Comparison of ENCODE assay signal across 16 mouse cellular contexts in the genomic region with DNA sequence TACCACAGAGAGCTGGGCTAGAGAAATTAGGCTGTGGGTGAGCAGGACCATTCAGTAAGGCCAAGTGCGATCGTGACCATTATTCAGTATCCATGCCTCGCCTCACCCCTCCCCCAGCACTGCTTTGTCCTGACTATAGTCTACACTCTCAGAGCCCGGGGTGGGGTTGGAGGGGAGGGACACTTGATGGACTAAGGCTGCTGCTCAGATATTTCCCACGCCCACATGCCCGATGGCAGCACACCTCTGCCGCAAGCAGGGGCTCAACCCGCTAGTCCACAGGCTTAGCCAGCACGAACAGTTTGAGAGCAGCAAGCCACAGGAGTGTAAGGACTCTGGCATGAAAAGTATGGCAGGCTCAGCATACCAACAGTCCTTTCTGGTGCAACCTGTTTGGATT. TPM values are rescaled to one million over a fixed set of nuclear protein-coding genes. Genes with fewer than 3 reads are reported as not detected.
DNase-seq lines count a peak whose midpoint lies in the region; ATAC-seq and TF ChIP-seq lines count a peak whose summit lies in the region.
"Had no signal": no experiment of that assay in that cellular context is flagged by ENCODE, and none has a peak within 500 bp of the region (broad histone marks: within the 10 kb centered on the region; RNA-seq: fewer than 3 reads in every experiment).

No protein-coding gene starts in this region.

- no peak overlapping the region for H3K4me2 ChIP-seq in forebrain, postnatal 0 days (ENCODE audit: low read depth)
- no peak overlapping the region for H3K4me2 ChIP-seq in hindbrain, postnatal 0 days (ENCODE audit: low read depth, low read length)
- peak overlapping the region; percentile 15; the same call in 1 of the 2 replicates for H3K4me2 ChIP-seq in midbrain, embryonic 12.5 days (replicated peaks)
- peak overlapping the region; percentile 15; the same call in 1 of the 2 replicates for H3K4me2 ChIP-seq in stomach, embryonic 16.5 days (ENCODE audit: low read depth, low read length)
- H3K4me2 ChIP-seq: heart, embryonic 13.5 days; liver, embryonic 11.5 days had no signal

- no peak for ATAC-seq in forebrain, postnatal 0 days
- 0 out of 2 replicates have a peak, but pooled peaks have one; percentile 21 for ATAC-seq in hindbrain, postnatal 0 days
- ATAC-seq in midbrain, embryonic 12.5 days (ENCODE audit: low FRiP score, low read depth) = peak; percentile 83
- peak; percentile 50; the same call in 1 of the 2 replicates for ATAC-seq in stomach, embryonic 16.5 days (ENCODE audit: insufficient read depth, low FRiP score)
- ATAC-seq: activated CD4-positive, CD25-positive, alpha-beta regulatory T cell, adult 4 months had no signal

- H3K4me1 ChIP-seq in forebrain, embryonic 10.5 days = peaks cover 21% of the 10 kb centered on the region
- no peaks in the 10 kb centered on the region for H3K4me1 ChIP-seq in forebrain, postnatal 0 days (ENCODE audit: insufficient read depth)
- no peaks in the 10 kb centered on the region for H3K4me1 ChIP-seq in hindbrain, postnatal 0 days (ENCODE audit: insufficient read depth, low read length)
- peaks cover 7% of the 10 kb centered on the region; the same call in 1 of the 2 replicates for H3K4me1 ChIP-seq in midbrain, embryonic 12.5 days
- no peaks in the 10 kb centered on the region for H3K4me1 ChIP-seq in stomach, embryonic 16.5 days (ENCODE audit: control insufficient read depth, insufficient read depth, low read length)

- intact Hi-C loops in left cerebral cortex, postnatal 10 days (cut with DNase I) = no loop called here
- intact Hi-C loops in left cerebral cortex, postnatal 25 days (cut with DNase I) = no loop called here

- DNase-seq in forebrain, embryonic 10.5 days (ENCODE audit: extremely low spot score, low spot score) = peak; percentile 36
- no peak for DNase-seq in forebrain, postnatal 0 days
- no peak for DNase-seq in hindbrain, postnatal 0 days (ENCODE audit: low spot score)
- no peak for DNase-seq in layer of hippocampus, adult 18-20 months (ENCODE audit: low spot score in 2 of 2)
- no peak for DNase-seq in left cerebral cortex, postnatal 10 days (ENCODE audit: extremely low spot score in 1 of 2, low spot score in 2 of 2)
- no peak for DNase-seq in left cerebral cortex, postnatal 25 days (ENCODE audit: low spot score in 2 of 2)

- 67% methylated on average over 9 of the region's 9 CpGs for WGBS in forebrain, embryonic 10.5 days
- 47% methylated on average over 9 of the region's 9 CpGs for WGBS in forebrain, postnatal 0 days
- 40% methylated on average over 9 of the region's 9 CpGs for WGBS in hindbrain, postnatal 0 days
- 47% methylated on average over 9 of the region's 9 CpGs for WGBS in midbrain, embryonic 12.5 days
- 60% methylated on average over 9 of the region's 9 CpGs for WGBS in stomach, embryonic 16.5 days

- no peaks in the 10 kb centered on the region for H3K9me3 ChIP-seq in forebrain, embryonic 10.5 days
- H3K9me3 ChIP-seq in forebrain, postnatal 0 days (ENCODE audit: low read length) = no peaks in the 10 kb centered on the region
- no peaks in the 10 kb centered on the region for H3K9me3 ChIP-seq in hindbrain, postnatal 0 days (ENCODE audit: low read length)
- no peaks in the 10 kb centered on the region for H3K9me3 ChIP-seq in midbrain, embryonic 12.5 days
- no peaks in the 10 kb centered on the region for H3K9me3 ChIP-seq in stomach, embryonic 16.5 days (replicated peaks; ENCODE audit: control insufficient read depth, low read length)
- H3K9me3 ChIP-seq: heart, embryonic 13.5 days had no signal

- no peaks in the 10 kb centered on the region for H3K27me3 ChIP-seq in forebrain, embryonic 10.5 days (ENCODE audit: poor library complexity, severe bottlenecking)
- H3K27me3 ChIP-seq in forebrain, postnatal 0 days (ENCODE audit: insufficient read depth, low read length) = no peaks in the 10 kb centered on the region
- no peaks in the 10 kb centered on the region for H3K27me3 ChIP-seq in hindbrain, postnatal 0 days (ENCODE audit: insufficient read depth, low read length)
- H3K27me3 ChIP-seq in midbrain, embryonic 12.5 days = no peaks in the 10 kb centered on the region
- H3K27me3 ChIP-seq in stomach, embryonic 16.5 days (ENCODE audit: control insufficient read depth, insufficient read depth, low read length) = no peaks in the 10 kb centered on the region
- H3K27me3 ChIP-seq: heart, embryonic 13.5 days had no signal

- no peak overlapping the region for H3K9ac ChIP-seq in forebrain, postnatal 0 days
- H3K9ac ChIP-seq in hindbrain, postnatal 0 days (replicated peaks; ENCODE audit: low read length) = no peak overlapping the region
- H3K9ac ChIP-seq in midbrain, embryonic 12.5 days (replicated peaks) = no peak overlapping the region
- H3K9ac ChIP-seq in stomach, embryonic 16.5 days (ENCODE audit: low read length) = no peak overlapping the region
- H3K9ac ChIP-seq: heart, embryonic 13.5 days had no signal

- no peaks in the 10 kb centered on the region for H3K36me3 ChIP-seq in forebrain, embryonic 10.5 days (replicated peaks)
- no peaks in the 10 kb centered on the region for H3K36me3 ChIP-seq in forebrain, postnatal 0 days (ENCODE audit: insufficient read depth)
- H3K36me3 ChIP-seq in hindbrain, postnatal 0 days (ENCODE audit: insufficient read depth, low read length) = no peaks in the 10 kb centered on the region
- H3K36me3 ChIP-seq in midbrain, embryonic 12.5 days = no peaks in the 10 kb centered on the region
- no peaks in the 10 kb centered on the region for H3K36me3 ChIP-seq in stomach, embryonic 16.5 days (ENCODE audit: control insufficient read depth, insufficient read depth, low read length)
- H3K36me3 ChIP-seq: heart, embryonic 13.5 days had no signal

- no peak overlapping the region for H3K4me3 ChIP-seq in forebrain, embryonic 10.5 days
- no peak overlapping the region for H3K4me3 ChIP-seq in forebrain, postnatal 0 days (ENCODE audit: low read depth, low read length)
- H3K4me3 ChIP-seq in hindbrain, postnatal 0 days (ENCODE audit: low read length) = no peak overlapping the region
- no peak overlapping the region for H3K4me3 ChIP-seq in midbrain, embryonic 12.5 days
- H3K4me3 ChIP-seq in stomach, embryonic 16.5 days (replicated peaks; ENCODE audit: low read length) = no peak overlapping the region
- H3K4me3 ChIP-seq: heart, embryonic 13.5 days had no signal

- TF ChIP-seq CTCF in forebrain, postnatal 0 days (IDR thresholded peaks at IDR 0.05; ENCODE audit: low read depth) = no peak
- TF ChIP-seq CTCF in hindbrain, postnatal 0 days (IDR thresholded peaks at IDR 0.05; ENCODE audit: low read depth) = no peak

- peak overlapping the region; percentile 80 for H3K27ac ChIP-seq in forebrain, embryonic 10.5 days
- H3K27ac ChIP-seq in forebrain, postnatal 0 days (ENCODE audit: low read depth, low read length) = no peak overlapping the region
- no peak overlapping the region for H3K27ac ChIP-seq in hindbrain, postnatal 0 days
- peak overlapping the region; percentile 49; the same call in 1 of the 2 replicates for H3K27ac ChIP-seq in midbrain, embryonic 12.5 days (replicated peaks)
- no peak overlapping the region for H3K27ac ChIP-seq in stomach, embryonic 16.5 days (ENCODE audit: low read length)
- H3K27ac ChIP-seq: heart, embryonic 13.5 days had no signal

RNA-seq across cellular contexts. Expression of gene Nr1h5, which starts 6.1 kb away (rescaled TPM):
- 0.07 and 0.11 TPM in 2 replicates for polyA plus RNA-seq in forebrain, embryonic 10.5 days (2016; fragmentation: Nextera tagmentation; extraction: Ambion mirVana)
- total RNA-seq in forebrain, postnatal 0 days (2014; rRNA removed) = 0.52 TPM in 1 of 2 replicates, not detected in the other
- polyA plus RNA-seq in forebrain, postnatal 0 days (2015; fragmentation: Nextera tagmentation; extraction: Ambion mirVana) = 0.05 and 0.17 TPM in 2 replicates
- total RNA-seq in hindbrain, postnatal 0 days (2014; rRNA removed) = not detected in 2 replicates
- polyA plus RNA-seq in hindbrain, postnatal 0 days (2015; fragmentation: Nextera tagmentation; extraction: Ambion mirVana) = not detected in 2 replicates
- polyA plus RNA-seq in midbrain, embryonic 12.5 days (2016; fragmentation: Nextera tagmentation; extraction: Ambion mirVana) = 0.15 TPM in 1 of 2 replicates, not detected in the other
- 0.10 TPM in 2 replicates for polyA plus RNA-seq in stomach, embryonic 16.5 days (2015; fragmentation: Nextera tagmentation; extraction: Ambion mirVana)
- total RNA-seq in layer of hippocampus, adult 18-20 months (2021) = not detected
- not detected for total RNA-seq in left cerebral cortex, postnatal 10 days (2021)
- not detected for total RNA-seq in left cerebral cortex, postnatal 25 days (2021)
- total RNA-seq: ES-E14; left cerebral cortex, adult 18-20 months had no signal
- polyA plus RNA-seq: activated CD4-positive, CD25-positive, alpha-beta regulatory T cell, adult 4 months; cortical plate, adult 2 months; intestine, embryonic 14.5 days; thymus, postnatal 0 days had no signal

RNA-seq across cellular contexts. Expression of gene Sike1, which starts 25.4 kb away (rescaled TPM):
- 68.2 and 78.0 TPM in 2 replicates for polyA plus RNA-seq in forebrain, embryonic 10.5 days (2016; fragmentation: Nextera tagmentation; extraction: Ambion mirVana)
- 25.9 and 29.6 TPM in 2 replicates for total RNA-seq in forebrain, postnatal 0 days (2014; rRNA removed)
- polyA plus RNA-seq in forebrain, postnatal 0 days (2015; fragmentation: Nextera tagmentation; extraction: Ambion mirVana) = 43.0 and 48.2 TPM in 2 replicates
- 25.9 and 30.8 TPM in 2 replicates for total RNA-seq in hindbrain, postnatal 0 days (2014; rRNA removed)
- 43.5 and 45.7 TPM in 2 replicates for polyA plus RNA-seq in hindbrain, postnatal 0 days (2015; fragmentation: Nextera tagmentation; extraction: Ambion mirVana)
- polyA plus RNA-seq in midbrain, embryonic 12.5 days (2016; fragmentation: Nextera tagmentation; extraction: Ambion mirVana) = 80.1 and 86.1 TPM in 2 replicates
- polyA plus RNA-seq in stomach, embryonic 16.5 days (2015; fragmentation: Nextera tagmentation; extraction: Ambion mirVana) = 43.3 and 56.9 TPM in 2 replicates
- total RNA-seq in layer of hippocampus, adult 18-20 months (2021) = 10 to 100 TPM; 64.1 to 65.3 TPM
- total RNA-seq in left cerebral cortex, postnatal 10 days (2021) = 10 to 100 TPM; 83.3 to 85.2 TPM
- 10 to 100 TPM; 73.7 to 74.8 TPM for total RNA-seq in left cerebral cortex, postnatal 25 days (2021)

RNA-seq across cellular contexts. Expression of gene Sycp1, which starts 34.2 kb away (rescaled TPM):
- polyA plus RNA-seq in forebrain, embryonic 10.5 days (2016; fragmentation: Nextera tagmentation; extraction: Ambion mirVana) = not detected in 2 replicates
- not detected in 2 replicates for total RNA-seq in forebrain, postnatal 0 days (2014; rRNA removed)
- polyA plus RNA-seq in forebrain, postnatal 0 days (2015; fragmentation: Nextera tagmentation; extraction: Ambion mirVana) = not detected in 2 replicates
- not detected in 2 replicates for total RNA-seq in hindbrain, postnatal 0 days (2014; rRNA removed)
- 0.08 TPM in 1 of 2 replicates, not detected in the other for polyA plus RNA-seq in hindbrain, postnatal 0 days (2015; fragmentation: Nextera tagmentation; extraction: Ambion mirVana)
- not detected in 2 replicates for polyA plus RNA-seq in midbrain, embryonic 12.5 days (2016; fragmentation: Nextera tagmentation; extraction: Ambion mirVana)
- not detected in 2 replicates for polyA plus RNA-seq in stomach, embryonic 16.5 days (2015; fragmentation: Nextera tagmentation; extraction: Ambion mirVana)
- not detected for total RNA-seq in layer of hippocampus, adult 18-20 months (2021)
- total RNA-seq in left cerebral cortex, postnatal 10 days (2021) = not detected
- not detected for total RNA-seq in left cerebral cortex, postnatal 25 days (2021)
- total RNA-seq: left cerebral cortex, adult 18-20 months had no signal
- polyA plus RNA-seq: cortical plate, adult 2 months; heart, embryonic 13.5 days; intestine, embryonic 14.5 days; thymus, postnatal 0 days had no signal

RNA-seq across cellular contexts. Expression of gene Csde1, which starts 50.2 kb away (rescaled TPM):
- 433 and 473 TPM in 2 replicates for polyA plus RNA-seq in forebrain, embryonic 10.5 days (2016; fragmentation: Nextera tagmentation; extraction: Ambion mirVana)
- 330 and 341 TPM in 2 replicates for total RNA-seq in forebrain, postnatal 0 days (2014; rRNA removed)
- 269 and 315 TPM in 2 replicates for polyA plus RNA-seq in forebrain, postnatal 0 days (2015; fragmentation: Nextera tagmentation; extraction: Ambion mirVana)
- total RNA-seq in hindbrain, postnatal 0 days (2014; rRNA removed) = 215 and 224 TPM in 2 replicates
- 277 TPM in 2 replicates for polyA plus RNA-seq in hindbrain, postnatal 0 days (2015; fragmentation: Nextera tagmentation; extraction: Ambion mirVana)
- 493 and 530 TPM in 2 replicates for polyA plus RNA-seq in midbrain, embryonic 12.5 days (2016; fragmentation: Nextera tagmentation; extraction: Ambion mirVana)
- 312 and 315 TPM in 2 replicates for polyA plus RNA-seq in stomach, embryonic 16.5 days (2015; fragmentation: Nextera tagmentation; extraction: Ambion mirVana)
- total RNA-seq in layer of hippocampus, adult 18-20 months (2021) = 100 to 1,000 TPM; 228 to 240 TPM
- total RNA-seq in left cerebral cortex, postnatal 10 days (2021) = 100 to 1,000 TPM; 289 to 294 TPM
- 100 to 1,000 TPM; 235 to 238 TPM for total RNA-seq in left cerebral cortex, postnatal 25 days (2021)

Comparison
In these comparisons a context has a peak if more than half of its experiments do, and no peak if none do; other contexts are left out.
1. H3K27ac ChIP-seq: peak in forebrain, embryonic 10.5 days (single experiment) and midbrain, embryonic 12.5 days (single experiment); none in forebrain, postnatal 0 days (single experiment), hindbrain, postnatal 0 days (single experiment) and stomach, embryonic 16.5 days (single experiment).
2. H3K4me2 ChIP-seq: peak in midbrain, embryonic 12.5 days (single experiment) and stomach, embryonic 16.5 days (single experiment); none in forebrain, postnatal 0 days (single experiment) and hindbrain, postnatal 0 days (single experiment).